Mouse (Mus musculus) liver, embryonic 18 days (tissue): ENCODE measurements around the gene Gm49661. TPM values are rescaled to one million over a fixed set of nuclear protein-coding genes. Genes with fewer than 3 reads are reported as not detected.

Experiments
- polyA plus RNA-seq: library from polyadenylated mRNA; depleted of rRNA; stranded (reverse); fragments of >200 nt; gene quantifications from 2 replicates; pipeline ENCODE4 v1.2.3, GENCODE M21; 2012; rRNA removed

Gm49661 gene
- 0.58 TPM in 1 of 2 replicates, not detected in the other for polyA plus RNA-seq

DNA sequence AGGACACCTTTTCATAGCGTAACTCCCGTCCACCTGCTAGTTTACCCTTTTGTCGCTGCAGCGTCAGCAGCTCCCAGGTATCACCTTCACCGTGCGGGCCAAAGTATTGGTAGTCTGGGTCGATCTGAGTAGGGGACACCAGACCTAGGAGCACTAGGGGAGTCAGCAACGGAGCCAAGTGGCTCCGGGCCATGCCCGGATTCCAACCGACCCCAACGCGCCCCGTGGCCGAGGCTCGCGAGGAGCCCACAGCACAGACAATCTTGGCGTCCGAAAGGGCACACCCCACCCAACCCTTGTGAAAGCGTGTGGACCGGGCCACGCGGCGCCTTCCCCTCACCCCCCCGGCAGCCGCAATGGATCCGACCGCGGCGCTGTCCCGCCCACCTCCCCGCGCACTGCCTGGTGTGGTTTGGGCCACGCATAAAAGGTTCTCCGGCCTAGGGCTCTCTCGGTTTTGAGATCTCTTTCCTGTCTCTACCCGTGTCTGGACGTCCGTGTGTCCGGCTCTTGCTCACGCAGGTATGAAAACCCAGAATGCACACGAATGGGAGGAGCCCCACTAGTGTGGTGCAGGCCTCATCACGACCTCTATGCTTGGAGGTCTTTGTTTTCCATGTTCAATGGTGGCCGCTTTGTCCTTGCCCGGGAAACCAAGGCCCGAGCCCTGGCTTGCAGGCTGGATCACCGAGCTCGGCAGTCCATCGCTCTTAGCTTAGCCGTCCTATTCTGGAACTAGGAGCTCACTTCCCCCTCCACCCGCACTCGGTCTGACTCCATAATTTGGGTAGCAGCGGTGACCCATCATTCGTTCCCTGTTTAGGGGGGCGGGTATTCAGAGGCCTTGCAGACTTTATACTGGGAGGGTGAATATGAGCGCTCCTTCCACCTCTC is at the start of gene Gm49661, which contains the start of the genes Prdx2 and Rnaseh2a:
TSS of gene Gm49661 (minus strand) at position 193 of the 894 bp plus-strand sequence.
TSS of gene Prdx2 (plus strand) at position 347 of the 894 bp plus-strand sequence.
TSS of gene Rnaseh2a (minus strand) at position 527 of the 894 bp plus-strand sequence.

DNA sequence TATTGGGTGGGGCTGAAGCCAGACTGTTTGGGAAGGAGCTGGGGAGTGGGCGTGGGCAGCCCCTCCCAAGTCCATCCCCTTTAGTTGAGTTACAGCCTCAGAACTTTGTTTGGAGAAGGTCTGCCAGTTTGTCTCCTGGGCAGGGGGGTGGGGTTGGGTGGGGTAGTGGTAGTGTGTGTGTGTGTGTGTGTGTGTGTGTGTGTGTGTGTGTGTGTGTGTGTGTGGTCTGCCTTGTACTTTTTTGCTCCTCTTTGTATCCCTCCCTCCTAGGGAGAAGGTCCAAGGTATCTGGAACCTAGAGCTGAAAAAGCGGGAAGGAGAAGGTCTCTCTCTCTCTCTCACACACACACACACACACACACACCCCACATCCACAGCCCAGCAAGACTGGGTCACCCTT is 45.2 kb upstream of the Gm49661 start, which contains the start of gene Best2:
TSS of gene Best2 (minus strand) at position 101 of the 400 bp plus-strand sequence.

GRCm38 (mm10) chr8:84990349-84990748 is 21.1 kb upstream of the Gm49661 start, which contains the start of gene Hook2:
Gene Hook2 (plus strand): TSS chr8:84990603.

DNA sequence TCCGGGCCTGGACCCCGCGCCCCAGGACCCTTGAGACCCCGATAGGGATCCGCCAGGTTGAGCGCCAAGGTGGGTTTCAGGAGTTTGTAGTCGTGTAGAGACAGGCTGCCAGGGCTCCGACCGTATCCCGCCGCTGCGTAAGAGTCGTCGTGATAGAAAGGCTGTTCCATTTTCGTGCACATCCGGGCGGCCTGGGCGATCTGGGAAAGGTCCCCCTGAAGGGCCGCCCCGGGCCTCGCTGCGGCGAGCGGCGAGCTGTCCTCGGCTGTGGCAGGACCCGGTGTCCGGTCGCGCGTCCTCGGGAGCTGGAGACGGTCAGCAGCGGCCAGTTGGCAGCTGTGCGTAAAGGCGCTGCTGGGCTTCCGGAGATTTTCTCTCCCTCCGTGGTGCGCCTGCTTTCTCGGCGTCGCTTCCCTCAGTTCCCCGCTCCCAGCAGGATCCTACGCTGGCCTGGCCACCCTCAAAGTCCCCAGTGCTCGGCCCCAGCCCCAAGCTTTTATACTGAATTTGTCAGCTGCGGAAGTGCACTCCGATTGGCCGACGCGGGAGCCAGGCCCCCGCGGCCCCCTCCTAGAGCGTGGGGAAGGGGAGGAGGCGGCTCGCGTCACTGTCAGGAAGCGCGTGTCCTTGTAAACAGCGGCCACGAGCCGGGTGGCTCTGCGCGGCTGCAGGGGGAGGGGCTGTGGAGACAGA is 9.2 kb upstream of the Gm49661 start, which contains the start of gene Junb:
TSS of gene Junb (minus strand) at position 471 of the 693 bp plus-strand sequence.

GRCm38 (mm10) chr8:84946528-84947240 is 22.5 kb downstream of the Gm49661 start, which contains the start of gene Rtbdn:
Gene Rtbdn (plus strand): TSS chr8:84946991.

DNA sequence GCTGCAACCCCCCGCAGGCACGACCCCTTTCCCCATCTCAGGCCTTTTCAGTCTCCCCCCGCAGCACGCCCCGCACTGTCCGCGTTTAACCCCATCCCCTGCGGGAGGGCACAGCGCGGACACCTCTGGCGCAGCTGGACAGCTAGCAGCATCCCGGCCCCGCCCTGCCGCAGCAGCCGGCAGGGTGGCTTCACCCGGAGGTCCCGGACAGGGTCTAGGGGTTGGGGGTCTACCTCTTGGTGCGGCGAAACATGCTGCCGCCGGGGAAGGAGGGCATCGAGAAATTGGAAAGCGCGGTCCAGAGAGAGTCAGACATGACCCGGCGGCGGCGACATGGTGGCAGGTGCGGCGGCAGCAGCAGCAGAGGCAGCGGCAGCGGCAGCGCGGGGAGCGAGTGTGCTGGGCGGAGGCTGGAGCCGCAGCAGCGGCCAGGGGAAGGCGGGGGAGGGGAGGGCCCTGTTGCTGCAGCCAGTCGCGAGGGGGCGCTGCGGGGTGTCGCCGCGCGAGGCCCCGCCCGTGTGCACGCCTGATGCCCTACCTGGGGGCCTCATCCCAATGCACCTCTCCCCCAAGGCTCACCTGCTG is 32.2 kb downstream of the Gm49661 start, which contains the start of gene Mast1:
TSS of gene Mast1 (minus strand) at position 398 of the 585 bp plus-strand sequence.

Other genes starting within 250 kb of the Gm49661 start
- 4.8 and 5.8 TPM in 2 replicates for gene G430095P16Rik, start 246.4 kb downstream of the Gm49661 start, polyA plus RNA-seq
- gene Nfix, start 169.1 kb downstream of the Gm49661 start, polyA plus RNA-seq, result 1.3 and 1.7 TPM in 2 replicates
- gene Dand5, start 146.6 kb downstream of the Gm49661 start, polyA plus RNA-seq, result 1.9 and 2.0 TPM in 2 replicates
- gene Gadd45gip1, start 137.9 kb downstream of the Gm49661 start, polyA plus RNA-seq, result 25.2 and 27.4 TPM in 2 replicates
- gene Rad23a, start 128.8 kb downstream of the Gm49661 start, polyA plus RNA-seq, result 108 and 113 TPM in 2 replicates
- gene Calr, start 122.5 kb downstream of the Gm49661 start, polyA plus RNA-seq, result 389 and 417 TPM in 2 replicates
- gene Farsa, start 112.4 kb downstream of the Gm49661 start, polyA plus RNA-seq, result 37.4 and 40.3 TPM in 2 replicates
- 11.5 and 11.9 TPM in 2 replicates for gene Syce2, start 97.3 kb downstream of the Gm49661 start, polyA plus RNA-seq
- 84.3 and 97.5 TPM in 2 replicates for gene Gcdh, start 75.5 kb downstream of the Gm49661 start, polyA plus RNA-seq
- 82.0 and 97.2 TPM in 2 replicates for gene Klf1, start 67.5 kb downstream of the Gm49661 start, polyA plus RNA-seq
- 12.9 and 13.0 TPM in 2 replicates for gene Dnase2a, start 60.9 kb downstream of the Gm49661 start, polyA plus RNA-seq
- 0.07 and 0.08 TPM in 2 replicates for gene Mast1, start 32.1 kb downstream of the Gm49661 start, polyA plus RNA-seq
- gene Rtbdn, start 22.4 kb downstream of the Gm49661 start, polyA plus RNA-seq, result not detected in 2 replicates
- 467 and 538 TPM in 2 replicates for gene Prdx2, start 154 bp upstream of the Gm49661 start, polyA plus RNA-seq
- gene Rnaseh2a, start 334 bp upstream of the Gm49661 start, polyA plus RNA-seq, result 37.4 and 40.1 TPM in 2 replicates
- 11.6 and 18.6 TPM in 2 replicates for gene Junb, start 9.3 kb upstream of the Gm49661 start, polyA plus RNA-seq
- 10.3 and 12.2 TPM in 2 replicates for gene Hook2, start 21.2 kb upstream of the Gm49661 start, polyA plus RNA-seq
- gene Best2, start 45.1 kb upstream of the Gm49661 start, polyA plus RNA-seq, result not detected in 2 replicates
- gene Asna1, start 55.8 kb upstream of the Gm49661 start, polyA plus RNA-seq, result 63.3 and 64.0 TPM in 2 replicates
- 83.5 and 105 TPM in 2 replicates for gene Trir, start 57.4 kb upstream of the Gm49661 start, polyA plus RNA-seq
- 18.0 and 21.4 TPM in 2 replicates for gene Tnpo2, start 67.5 kb upstream of the Gm49661 start, polyA plus RNA-seq
- gene Fbxw9, start 90.6 kb upstream of the Gm49661 start, polyA plus RNA-seq, result 11.8 and 12.7 TPM in 2 replicates
- 0.26 TPM in 1 of 2 replicates, not detected in the other for gene Gm5741, start 98.5 kb upstream of the Gm49661 start, polyA plus RNA-seq
- gene Dhps, start 102.3 kb upstream of the Gm49661 start, polyA plus RNA-seq, result 17.8 and 18.4 TPM in 2 replicates
- gene Wdr83os, start 111.3 kb upstream of the Gm49661 start, polyA plus RNA-seq, result 39.8 and 41.3 TPM in 2 replicates
- 22.9 and 26.2 TPM in 2 replicates for gene Wdr83, start 111.9 kb upstream of the Gm49661 start, polyA plus RNA-seq
- 41.9 and 48.3 TPM in 2 replicates for gene Man2b1, start 113.8 kb upstream of the Gm49661 start, polyA plus RNA-seq
- 4.4 and 5.3 TPM in 2 replicates for gene Zfp791, start 153.7 kb upstream of the Gm49661 start, polyA plus RNA-seq
- not detected in 2 replicates for gene Cks1brt, start 182.5 kb upstream of the Gm49661 start, polyA plus RNA-seq